Mouse (Mus musculus) bone marrow, adult 2 months (tissue): Measurements from ENCODE around the gene Arhgap15.

ENCODE experiments used
- CTCF ChIP-seq: fragments of 200-500 bp; IDR thresholded peaks from 2 replicates; pipeline ENCODE4 v1.5.1; 2011; ENCODE audit warnings: low read length, control low read depth; ENCODE audit not compliant: control insufficient read depth, insufficient read depth
- POLR2A ChIP-seq: fragments of 200-500 bp; IDR thresholded peaks from 2 replicates; pipeline ENCODE4 v1.6.1; 2011; ENCODE audit warnings: low read depth, mild to moderate bottlenecking, control low read depth, low read length, borderline replicate concordance; ENCODE audit not compliant: control insufficient read depth

- TF ChIP-seq CTCF, result no peak
- TF ChIP-seq POLR2A, result no peak
These were observed 362.7 kb downstream of the Arhgap15 start for GRCm38 (mm10) chr2:44111276-44111675.
